12 mouse cellular contexts compared by ENCODE assay signal in genomic region chr17:51408367-51408766, GRCm38 (mm10).
DNase-seq lines count a peak whose midpoint lies in the region; ATAC-seq lines count a peak whose summit lies in the region.
"Had no signal": no experiment of that assay in that cellular context is flagged by ENCODE, and none has a peak within 500 bp of the region (broad histone marks: within the 10 kb centered on the region; RNA-seq: fewer than 3 reads in every experiment).

No protein-coding gene starts in this region.

- no peak overlapping the region for H3K9ac ChIP-seq in heart, embryonic 11.5 days (ENCODE audit: low read depth, low read length)
- H3K9ac ChIP-seq: embryonic facial prominence, embryonic 15.5 days; midbrain, embryonic 15.5 days had no signal

- 37% methylated on average over 3 of the region's 3 CpGs for WGBS in heart, embryonic 11.5 days (ENCODE audit: insufficient replicate concordance)

- H3K4me3 ChIP-seq in megakaryocyte, embryonic 14.5 days (replicated peaks) = peak overlapping the region; percentile 85
- no peak overlapping the region for H3K4me3 ChIP-seq in heart, embryonic 11.5 days (ENCODE audit: low read depth, low read length)
- H3K4me3 ChIP-seq: embryonic facial prominence, embryonic 15.5 days; midbrain, embryonic 15.5 days had no signal

- H3K4me1 ChIP-seq in megakaryocyte, embryonic 14.5 days = peaks cover 29% of the 10 kb centered on the region
- H3K4me1 ChIP-seq in heart, embryonic 11.5 days (ENCODE audit: control insufficient read depth, insufficient read depth, low read length) = no peaks in the 10 kb centered on the region
- H3K4me1 ChIP-seq: embryonic facial prominence, embryonic 15.5 days; midbrain, embryonic 15.5 days had no signal

- no peaks in the 10 kb centered on the region for H3K36me3 ChIP-seq in megakaryocyte, embryonic 14.5 days (replicated peaks; ENCODE audit: low read length)
- H3K36me3 ChIP-seq in heart, embryonic 11.5 days (ENCODE audit: control insufficient read depth, insufficient read depth, low read length) = no peaks in the 10 kb centered on the region
- H3K36me3 ChIP-seq: embryonic facial prominence, embryonic 15.5 days; midbrain, embryonic 15.5 days had no signal

- no peak overlapping the region for H3K4me2 ChIP-seq in heart, embryonic 11.5 days
- H3K4me2 ChIP-seq: embryonic facial prominence, embryonic 15.5 days; midbrain, embryonic 15.5 days had no signal

- no peak overlapping the region for H3K27ac ChIP-seq in heart, embryonic 11.5 days (ENCODE audit: low read depth, low read length)
- H3K27ac ChIP-seq: embryonic facial prominence, embryonic 15.5 days; midbrain, embryonic 15.5 days had no signal

- peaks cover 3% of the 10 kb centered on the region; the same call in 1 of the 2 replicates for H3K9me3 ChIP-seq in megakaryocyte, embryonic 14.5 days
- H3K9me3 ChIP-seq in heart, embryonic 11.5 days (replicated peaks; ENCODE audit: control insufficient read depth, low read length) = no peaks in the 10 kb centered on the region
- H3K9me3 ChIP-seq: embryonic facial prominence, embryonic 15.5 days; midbrain, embryonic 15.5 days had no signal

- H3K27me3 ChIP-seq in megakaryocyte, embryonic 14.5 days (replicated peaks) = no peaks in the 10 kb centered on the region
- H3K27me3 ChIP-seq in heart, embryonic 11.5 days (ENCODE audit: control insufficient read depth, insufficient read depth, low read length) = no peaks in the 10 kb centered on the region
- H3K27me3 ChIP-seq: embryonic facial prominence, embryonic 15.5 days; midbrain, embryonic 15.5 days had no signal

- ATAC-seq in inflammation-experienced regulatory T-cells, adult 6 months = peak; percentile 91
- ATAC-seq in heart, embryonic 11.5 days (replicated peaks; ENCODE audit: insufficient number of reproducible peaks, low FRiP score, low TSS enrichment) = no peak
- ATAC-seq: midbrain, embryonic 15.5 days had no signal

- DNase-seq in MEL-GATA-1-ER (ENCODE audit: extremely low read depth, low read depth) = peak; percentile 36
- peak; percentile 72 for DNase-seq in thymus, postnatal 25 days
- DNase-seq in embryo, embryonic 10.5 days (ENCODE audit: low spot score) = no peak
- no peak for DNase-seq in cerebellum, adult 18-20 months
- DNase-seq: cerebellum, adult 11 months; heart, postnatal 14 days; kidney, postnatal 14 days had no signal

Comparison
In these comparisons a context has a peak if more than half of its experiments do, and no peak if none do; other contexts are left out.
1. DNase-seq: peak in MEL-GATA-1-ER (single experiment) and thymus, postnatal 25 days (single experiment); none in embryo, embryonic 10.5 days (single experiment) and cerebellum, adult 18-20 months (0 of 2).